14 mouse cellular contexts compared by ENCODE assay signal in the genomic region with DNA sequence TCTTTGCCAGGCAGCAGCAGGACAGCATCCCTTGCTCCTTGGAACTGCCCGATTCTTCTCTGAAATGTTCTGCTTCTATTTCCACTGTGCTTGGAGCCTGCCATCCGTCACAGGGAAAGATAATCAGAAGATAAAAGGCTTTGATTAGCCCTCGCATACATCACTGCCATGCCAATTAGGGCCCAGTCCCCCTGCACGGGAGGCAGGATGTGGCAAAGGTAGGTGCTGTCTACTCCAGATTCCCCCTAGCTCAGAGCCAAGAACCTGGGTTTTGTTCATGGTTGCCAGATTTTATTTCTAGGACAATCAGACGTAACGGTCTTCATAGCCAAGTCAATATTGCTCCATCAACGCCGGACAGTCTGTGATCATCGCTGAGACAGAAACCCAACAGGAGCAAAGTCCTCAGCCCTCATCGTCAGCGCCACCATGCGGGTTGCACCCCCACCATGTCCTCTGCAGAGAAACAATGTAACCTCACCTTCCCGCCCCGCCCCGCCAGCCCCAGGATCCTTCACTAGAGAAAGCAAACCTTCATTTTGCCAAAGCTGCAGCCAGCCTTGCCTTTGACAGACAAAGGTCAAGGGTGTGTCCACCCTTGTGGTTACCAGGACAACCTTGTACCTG. TPM values are rescaled to one million over a fixed set of nuclear protein-coding genes. Genes with fewer than 3 reads are reported as not detected.
DNase-seq lines count a peak whose midpoint lies in the region; ATAC-seq and TF ChIP-seq lines count a peak whose summit lies in the region.
"Had no signal": no experiment of that assay in that cellular context is flagged by ENCODE, and none has a peak within 500 bp of the region (broad histone marks: within the 10 kb centered on the region; RNA-seq: fewer than 3 reads in every experiment).

No protein-coding gene starts in this region.

- peak overlapping the region; percentile 38 for H3K27ac ChIP-seq in forebrain, embryonic 15.5 days (replicated peaks)
- H3K27ac ChIP-seq in forebrain, embryonic 11.5 days (ENCODE audit: low read depth, low read length), result no peak overlapping the region
- H3K27ac ChIP-seq in neural tube, embryonic 13.5 days (replicated peaks), result peak overlapping the region; percentile 43; the same call in 1 of the 2 replicates
- H3K27ac ChIP-seq in neural tube, embryonic 15.5 days (replicated peaks), result no peak overlapping the region
- 0 out of 2 replicates have a peak overlapping the region, but pooled peaks have one; percentile 17 for H3K27ac ChIP-seq in intestine, embryonic 16.5 days (ENCODE audit: low read length)
- H3K27ac ChIP-seq in stomach, postnatal 0 days (replicated peaks), result no peak overlapping the region
- H3K27ac ChIP-seq: embryonic facial prominence, embryonic 12.5 days had no signal

- no peaks in the 10 kb centered on the region for H3K27me3 ChIP-seq in forebrain, embryonic 15.5 days
- no peaks in the 10 kb centered on the region for H3K27me3 ChIP-seq in forebrain, embryonic 11.5 days (ENCODE audit: control insufficient read depth, insufficient read depth, low read length)
- no peaks in the 10 kb centered on the region for H3K27me3 ChIP-seq in neural tube, embryonic 13.5 days
- H3K27me3 ChIP-seq in neural tube, embryonic 15.5 days (replicated peaks), result no peaks in the 10 kb centered on the region
- no peaks in the 10 kb centered on the region for H3K27me3 ChIP-seq in intestine, embryonic 16.5 days (replicated peaks; ENCODE audit: control insufficient read depth, insufficient read depth, low read length)
- no peaks in the 10 kb centered on the region for H3K27me3 ChIP-seq in stomach, postnatal 0 days (ENCODE audit: control insufficient read depth, insufficient read depth, low read length)
- H3K27me3 ChIP-seq: embryonic facial prominence, embryonic 12.5 days had no signal

- no peak for TF ChIP-seq EP300 in stomach, postnatal 0 days (optimal IDR thresholded peaks at IDR 0.05)

- no peak for ATAC-seq in forebrain, embryonic 15.5 days (replicated peaks)
- ATAC-seq in forebrain, embryonic 11.5 days (replicated peaks; ENCODE audit: low FRiP score), result no peak
- ATAC-seq in neural tube, embryonic 13.5 days (ENCODE audit: low read depth), result no peak
- no peak for ATAC-seq in neural tube, embryonic 15.5 days (ENCODE audit: low FRiP score)
- ATAC-seq in intestine, embryonic 16.5 days, result no peak; the same call in 1 of the 2 replicates
- no peak for ATAC-seq in stomach, postnatal 0 days (ENCODE audit: low FRiP score, low TSS enrichment)

- peaks cover 54% of the 10 kb centered on the region for H3K4me1 ChIP-seq in forebrain, embryonic 15.5 days
- peaks cover 15% of the 10 kb centered on the region for H3K4me1 ChIP-seq in forebrain, embryonic 11.5 days (replicated peaks; ENCODE audit: control insufficient read depth, insufficient read depth, low read length)
- peaks cover 75% of the 10 kb centered on the region for H3K4me1 ChIP-seq in neural tube, embryonic 13.5 days (replicated peaks)
- H3K4me1 ChIP-seq in neural tube, embryonic 15.5 days, result peaks cover 56% of the 10 kb centered on the region
- H3K4me1 ChIP-seq in intestine, embryonic 16.5 days (ENCODE audit: control insufficient read depth, insufficient read depth, low read length), result peaks cover 38% of the 10 kb centered on the region
- no peaks in the 10 kb centered on the region; the same call in 1 of the 2 replicates for H3K4me1 ChIP-seq in stomach, postnatal 0 days (replicated peaks; ENCODE audit: control insufficient read depth, insufficient read depth)

- no peaks in the 10 kb centered on the region for H3K9me3 ChIP-seq in forebrain, embryonic 15.5 days
- H3K9me3 ChIP-seq in forebrain, embryonic 11.5 days (ENCODE audit: control insufficient read depth, low read length), result no peaks in the 10 kb centered on the region
- no peaks in the 10 kb centered on the region for H3K9me3 ChIP-seq in neural tube, embryonic 13.5 days
- no peaks in the 10 kb centered on the region for H3K9me3 ChIP-seq in neural tube, embryonic 15.5 days (replicated peaks)
- H3K9me3 ChIP-seq in intestine, embryonic 16.5 days (ENCODE audit: control insufficient read depth, low read length), result no peaks in the 10 kb centered on the region
- no peaks in the 10 kb centered on the region for H3K9me3 ChIP-seq in stomach, postnatal 0 days (ENCODE audit: control insufficient read depth, low read length)
- H3K9me3 ChIP-seq: embryonic facial prominence, embryonic 12.5 days had no signal

- WGBS in forebrain, embryonic 15.5 days, result 62% methylated on average over 15 of the region's 15 CpGs
- WGBS in forebrain, embryonic 11.5 days, result 82% methylated on average over 15 of the region's 15 CpGs
- WGBS in neural tube, embryonic 13.5 days, result 65% methylated on average over 15 of the region's 15 CpGs
- 67% methylated on average over 15 of the region's 15 CpGs for WGBS in neural tube, embryonic 15.5 days
- 54% methylated on average over 15 of the region's 15 CpGs for WGBS in intestine, embryonic 16.5 days
- WGBS in stomach, postnatal 0 days, result 65% methylated on average over 15 of the region's 15 CpGs

- DNase-seq in forebrain, embryonic 11.5 days (ENCODE audit: low spot score), result no peak
- DNase-seq in stomach, postnatal 0 days (ENCODE audit: low spot score), result peak; percentile 50
- DNase-seq in embryo, embryonic 10.5 days (ENCODE audit: low spot score), result no peak
- no peak for DNase-seq in retina, embryonic 14.5 days (ENCODE audit: low spot score)
- DNase-seq: B cell, adult 2 months; cerebellum, adult 9-10 months; heart, adult 18-20 months; heart, postnatal 4 days; layer of hippocampus, adult 9-11 months had no signal

- no peak overlapping the region for H3K9ac ChIP-seq in forebrain, embryonic 15.5 days (replicated peaks)
- no peak overlapping the region for H3K9ac ChIP-seq in forebrain, embryonic 11.5 days (ENCODE audit: low read length)
- peak overlapping the region; percentile 27; the same call in 1 of the 2 replicates for H3K9ac ChIP-seq in neural tube, embryonic 13.5 days
- H3K9ac ChIP-seq in neural tube, embryonic 15.5 days (replicated peaks), result no peak overlapping the region
- no peak overlapping the region for H3K9ac ChIP-seq in intestine, embryonic 16.5 days (ENCODE audit: low read depth, low read length)
- H3K9ac ChIP-seq in stomach, postnatal 0 days (ENCODE audit: low read length), result no peak overlapping the region
- H3K9ac ChIP-seq: embryonic facial prominence, embryonic 12.5 days had no signal

- no peak overlapping the region for H3K4me2 ChIP-seq in forebrain, embryonic 15.5 days (replicated peaks)
- no peak overlapping the region for H3K4me2 ChIP-seq in forebrain, embryonic 11.5 days (ENCODE audit: low read depth, low read length, severe bottlenecking)
- H3K4me2 ChIP-seq in neural tube, embryonic 13.5 days, result no peak overlapping the region
- no peak overlapping the region for H3K4me2 ChIP-seq in neural tube, embryonic 15.5 days
- no peak overlapping the region for H3K4me2 ChIP-seq in intestine, embryonic 16.5 days (ENCODE audit: low read depth, low read length)
- H3K4me2 ChIP-seq in stomach, postnatal 0 days (replicated peaks; ENCODE audit: low read depth), result no peak overlapping the region
- H3K4me2 ChIP-seq: embryonic facial prominence, embryonic 12.5 days had no signal

- H3K36me3 ChIP-seq in forebrain, embryonic 15.5 days, result no peaks in the 10 kb centered on the region
- no peaks in the 10 kb centered on the region; the same call in 1 of the 2 replicates for H3K36me3 ChIP-seq in forebrain, embryonic 11.5 days (ENCODE audit: control insufficient read depth, insufficient read depth, low read length)
- no peaks in the 10 kb centered on the region for H3K36me3 ChIP-seq in neural tube, embryonic 13.5 days
- H3K36me3 ChIP-seq in neural tube, embryonic 15.5 days, result no peaks in the 10 kb centered on the region
- H3K36me3 ChIP-seq in intestine, embryonic 16.5 days (ENCODE audit: control insufficient read depth, insufficient read depth, low read length), result no peaks in the 10 kb centered on the region
- no peaks in the 10 kb centered on the region for H3K36me3 ChIP-seq in stomach, postnatal 0 days (ENCODE audit: control insufficient read depth, insufficient read depth, low read length)
- H3K36me3 ChIP-seq: embryonic facial prominence, embryonic 12.5 days had no signal

- H3K4me3 ChIP-seq in forebrain, embryonic 15.5 days, result no peak overlapping the region
- no peak overlapping the region for H3K4me3 ChIP-seq in forebrain, embryonic 11.5 days (ENCODE audit: low read depth, low read length)
- H3K4me3 ChIP-seq in neural tube, embryonic 13.5 days, result no peak overlapping the region
- no peak overlapping the region for H3K4me3 ChIP-seq in neural tube, embryonic 15.5 days (replicated peaks)
- H3K4me3 ChIP-seq in intestine, embryonic 16.5 days (ENCODE audit: low read length), result no peak overlapping the region
- H3K4me3 ChIP-seq in stomach, postnatal 0 days (ENCODE audit: low read depth, low read length), result no peak overlapping the region
- H3K4me3 ChIP-seq: embryonic facial prominence, embryonic 12.5 days had no signal

- TF ChIP-seq CTCF in stomach, postnatal 0 days (IDR thresholded peaks at IDR 0.05; ENCODE audit: low read depth), result no peak

RNA-seq across cellular contexts. Expression of a gene that starts 44.5 kb away (rescaled TPM):
- 52.4 and 54.6 TPM in 2 replicates for polyA plus RNA-seq in forebrain, embryonic 15.5 days (2015; fragmentation: Nextera tagmentation; extraction: Ambion mirVana)
- 20.4 and 20.8 TPM in 2 replicates for polyA plus RNA-seq in forebrain, embryonic 11.5 days (2014; fragmentation: Nextera tagmentation; extraction: Ambion mirVana)
- 49.0 and 50.8 TPM in 2 replicates for polyA plus RNA-seq in neural tube, embryonic 13.5 days (2015; fragmentation: Nextera tagmentation; extraction: Ambion mirVana)
- polyA plus RNA-seq in neural tube, embryonic 15.5 days (2015; fragmentation: Nextera tagmentation; extraction: Ambion mirVana), result 43.9 and 47.4 TPM in 2 replicates
- polyA plus RNA-seq in intestine, embryonic 16.5 days (2015; fragmentation: Nextera tagmentation; extraction: Ambion mirVana), result 11.0 and 12.7 TPM in 2 replicates
- 4.8 and 6.3 TPM in 2 replicates for polyA plus RNA-seq in stomach, postnatal 0 days (2015; fragmentation: Nextera tagmentation; extraction: Ambion mirVana)

RNA-seq across cellular contexts. Expression of a gene that starts 44.6 kb away (rescaled TPM):
- 12.9 and 13.7 TPM in 2 replicates for polyA plus RNA-seq in forebrain, embryonic 15.5 days (2015; fragmentation: Nextera tagmentation; extraction: Ambion mirVana)
- 19.5 and 22.1 TPM in 2 replicates for polyA plus RNA-seq in forebrain, embryonic 11.5 days (2014; fragmentation: Nextera tagmentation; extraction: Ambion mirVana)
- polyA plus RNA-seq in neural tube, embryonic 13.5 days (2015; fragmentation: Nextera tagmentation; extraction: Ambion mirVana), result 15.7 and 15.8 TPM in 2 replicates
- polyA plus RNA-seq in neural tube, embryonic 15.5 days (2015; fragmentation: Nextera tagmentation; extraction: Ambion mirVana), result 12.6 and 13.2 TPM in 2 replicates
- polyA plus RNA-seq in intestine, embryonic 16.5 days (2015; fragmentation: Nextera tagmentation; extraction: Ambion mirVana), result 1.4 and 2.8 TPM in 2 replicates
- 0.92 and 1.2 TPM in 2 replicates for polyA plus RNA-seq in stomach, postnatal 0 days (2015; fragmentation: Nextera tagmentation; extraction: Ambion mirVana)

Comparison
In these comparisons a context has a peak if more than half of its experiments do, and no peak if none do; other contexts are left out.
1. H3K27ac ChIP-seq: peak in forebrain, embryonic 15.5 days (single experiment), neural tube, embryonic 13.5 days (single experiment) and intestine, embryonic 16.5 days (single experiment); none in forebrain, embryonic 11.5 days (single experiment), neural tube, embryonic 15.5 days (single experiment) and stomach, postnatal 0 days (single experiment).